Mouse (Mus musculus): ENCODE measurements around the gene Mterf1a. TPM values are rescaled to one million over a fixed set of nuclear protein-coding genes. Genes with fewer than 3 reads are reported as not detected.
A peak's percentile ranks its signal among the peaks of the same experiment; 100 is the strongest.
"Not testable (repeated sequence)": the region's sequence is repeated elsewhere in the genome, so short reads cannot be mapped to it uniquely, and the experiment has no call there.

Gene Mterf1a
- polyA plus RNA-seq, 1 experiment from 2014 or later = 9.8 TPM

- ATAC-seq (ENCODE audit: low FRiP score, low read depth) = peak; percentile 88
- WGBS = under 1% methylated on average over 46 of the region's 82 CpGs
These were observed 34.3 kb upstream of the Mterf1a start, which contains the start of gene Akap9 for GRCm38 (mm10) chr5:3927801-3928689. Gene Akap9 (plus strand): TSS chr5:3928054.

GRCm38 (mm10) chr5:3926666-3927065 is 32.9 kb upstream of the Mterf1a start:
- WGBS = 34% methylated on average over 4 of the region's 4 CpGs
- H3K4me2 ChIP-seq (replicated peaks) = no peak overlapping the region; the same call in 1 of the 2 replicates
- H3K9ac ChIP-seq (replicated peaks) = no peak overlapping the region
- no peaks in the 10 kb centered on the region for H3K27me3 ChIP-seq
- no peaks in the 10 kb centered on the region for H3K9me3 ChIP-seq
- no peak overlapping the region for H3K27ac ChIP-seq (replicated peaks)
- H3K4me1 ChIP-seq = peaks cover 21% of the 10 kb centered on the region
- no peak for ATAC-seq (ENCODE audit: low FRiP score, low read depth)
- no peaks in the 10 kb centered on the region for H3K36me3 ChIP-seq
- H3K4me3 ChIP-seq = no peak overlapping the region

More at GRCm38 (mm10) chr5:3927801-3928689, 34.3 kb upstream of the Mterf1a start, which contains the start of gene Akap9:
- Histone ChIP-seq H3K27me3 (no peaks in the 10 kb centered on the region), H3K36me3 (no peaks in the 10 kb centered on the region), H3K9ac (replicated peaks) (peak within 1 kb of the TSS; percentile 100), H3K27ac (replicated peaks) (peak within 1 kb of the TSS; percentile 97), H3K4me1 (peaks cover 25% of the 10 kb centered on the region), H3K4me2 (replicated peaks) (peak within 1 kb of the TSS; percentile 62), H3K9me3 (no peaks in the 10 kb centered on the region), H3K4me3 (peak within 1 kb of the TSS; percentile 97)

- Histone ChIP-seq H3K36me3 (no peaks in the 10 kb centered on the region), H3K9ac (replicated peaks) (no peak overlapping the region), H3K4me1 (peaks cover 3% of the 10 kb centered on the region; the same call in 1 of the 2 replicates), H3K27ac (replicated peaks) (no peak overlapping the region), H3K27me3 (no peaks in the 10 kb centered on the region), H3K4me2 (replicated peaks) (no peak overlapping the region), H3K4me3 (no peak overlapping the region), H3K9me3 (no peaks in the 10 kb centered on the region)
- ATAC-seq (ENCODE audit: low FRiP score, low read depth) = no peak
- 97% methylated on average over 2 of the region's 2 CpGs for WGBS
These were observed 28.6 kb upstream of the Mterf1a start for GRCm38 (mm10) chr5:3922350-3922749.

- WGBS = 77% methylated on average over 2 of the region's 2 CpGs
These were observed 11.7 kb upstream of the Mterf1a start for GRCm38 (mm10) chr5:3905471-3905870.

GRCm38 (mm10) chr5:3894294-3894619 is 524 bp upstream of the Mterf1a start:
- not testable (repeated sequence) for H3K4me3 ChIP-seq; H3K27ac ChIP-seq (replicated peaks); H3K4me1 ChIP-seq; H3K4me2 ChIP-seq (replicated peaks); ATAC-seq (ENCODE audit: low FRiP score, low read depth); H3K9me3 ChIP-seq; H3K27me3 ChIP-seq; H3K9ac ChIP-seq (replicated peaks); H3K36me3 ChIP-seq
- 95% methylated on average over 4 of the region's 4 CpGs for WGBS

More at GRCm38 (mm10) chr5:3905471-3905870, 11.7 kb upstream of the Mterf1a start:
- no peak for ATAC-seq (ENCODE audit: low FRiP score, low read depth)
- no peaks in the 10 kb centered on the region for H3K9me3 ChIP-seq
- no peak overlapping the region for H3K4me3 ChIP-seq
- no peak overlapping the region for H3K4me2 ChIP-seq (replicated peaks)
- H3K9ac ChIP-seq (replicated peaks) = no peak overlapping the region
- no peak overlapping the region for H3K27ac ChIP-seq (replicated peaks)
- H3K27me3 ChIP-seq = no peaks in the 10 kb centered on the region
- no peaks in the 10 kb centered on the region for H3K4me1 ChIP-seq
- no peaks in the 10 kb centered on the region for H3K36me3 ChIP-seq

GRCm38 (mm10) chr5:3889201-3889600 is 4.5 kb downstream of the Mterf1a start:
- Histone ChIP-seq H3K4me1 (peaks cover 7% of the 10 kb centered on the region), H3K4me3 (no peak overlapping the region), H3K27ac (replicated peaks) (no peak overlapping the region), H3K27me3 (no peaks in the 10 kb centered on the region), H3K4me2 (replicated peaks) (no peak overlapping the region), H3K9ac (replicated peaks) (no peak overlapping the region), H3K36me3 (no peaks in the 10 kb centered on the region), H3K9me3 (no peaks in the 10 kb centered on the region)
- ATAC-seq (ENCODE audit: low FRiP score, low read depth) = no peak

- H3K4me2 ChIP-seq (replicated peaks); H3K4me1 ChIP-seq; ATAC-seq (ENCODE audit: low FRiP score, low read depth); H3K4me3 ChIP-seq; H3K27ac ChIP-seq (replicated peaks); H3K27me3 ChIP-seq; H3K9ac ChIP-seq (replicated peaks); H3K9me3 ChIP-seq; H3K36me3 ChIP-seq: not testable (repeated sequence)
- WGBS = 94% methylated on average over 7 of the region's 7 CpGs
These were observed 6.9 kb downstream of the Mterf1a start for GRCm38 (mm10) chr5:3886862-3887261.

- Histone ChIP-seq H3K4me1 (no peaks in the 10 kb centered on the region), H3K9me3 (no peaks in the 10 kb centered on the region), H3K9ac (replicated peaks) (no peak overlapping the region), H3K27me3 (no peaks in the 10 kb centered on the region), H3K36me3 (no peaks in the 10 kb centered on the region), H3K4me3 (no peak overlapping the region), H3K4me2 (replicated peaks) (no peak overlapping the region), H3K27ac (replicated peaks) (no peak overlapping the region)
- ATAC-seq (ENCODE audit: low FRiP score, low read depth) = no peak
- WGBS = 76% methylated on average over 3 of the region's 3 CpGs
These were observed 20.2 kb downstream of the Mterf1a start for GRCm38 (mm10) chr5:3873485-3873884.

GRCm38 (mm10) chr5:3872348-3872747 is 21.4 kb downstream of the Mterf1a start:
- Histone ChIP-seq H3K9ac (replicated peaks) (no peak overlapping the region), H3K4me3 (no peak overlapping the region), H3K27ac (replicated peaks) (no peak overlapping the region), H3K4me1 (no peaks in the 10 kb centered on the region), H3K9me3 (no peaks in the 10 kb centered on the region), H3K36me3 (no peaks in the 10 kb centered on the region), H3K4me2 (replicated peaks) (no peak overlapping the region), H3K27me3 (no peaks in the 10 kb centered on the region)
- ATAC-seq (ENCODE audit: low FRiP score, low read depth) = no peak
- WGBS = 23% methylated on average over 1 of the region's 1 CpGs

- no peaks in the 10 kb centered on the region for H3K36me3 ChIP-seq
- H3K9me3 ChIP-seq = no peaks in the 10 kb centered on the region
- H3K27ac ChIP-seq (replicated peaks) = no peak overlapping the region
- no peak overlapping the region for H3K9ac ChIP-seq (replicated peaks)
- 91% methylated on average over 4 of the region's 4 CpGs for WGBS
- no peak for ATAC-seq (ENCODE audit: low FRiP score, low read depth)
- H3K4me2 ChIP-seq (replicated peaks) = no peak overlapping the region
- no peaks in the 10 kb centered on the region for H3K4me1 ChIP-seq
- no peaks in the 10 kb centered on the region for H3K27me3 ChIP-seq
- H3K4me3 ChIP-seq = no peak overlapping the region
These were observed 23.6 kb downstream of the Mterf1a start for GRCm38 (mm10) chr5:3870161-3870560.

- Histone ChIP-seq H3K27me3 (no peaks in the 10 kb centered on the region), H3K27ac (replicated peaks) (no peak within 1 kb of the TSS), H3K9me3 (no peaks in the 10 kb centered on the region), H3K4me2 (replicated peaks) (peak within 1 kb of the TSS; percentile 68), H3K9ac (replicated peaks) (peak within 1 kb of the TSS; percentile 53), H3K4me3 (peak within 1 kb of the TSS; percentile 41), H3K36me3 (peaks cover 12% of the 10 kb centered on the region), H3K4me1 (peaks cover 5% of the 10 kb centered on the region; the same call in 1 of the 2 replicates)
- peak; percentile 49; the same call in 1 of the 2 replicates for ATAC-seq (ENCODE audit: low FRiP score, low read depth)
- WGBS = 4% methylated on average over 24 of the region's 24 CpGs
These were observed 48.7 kb downstream of the Mterf1a start, which contains the start of gene Lrrd1 for GRCm38 (mm10) chr5:3845026-3845425. Gene Lrrd1 (plus strand): TSS chr5:3845173.
